Mouse (Mus musculus): ENCODE data around the gene Akap2.
A peak's percentile ranks its signal among the peaks of the same experiment; 100 is the strongest.

Akap2 gene

DNA sequence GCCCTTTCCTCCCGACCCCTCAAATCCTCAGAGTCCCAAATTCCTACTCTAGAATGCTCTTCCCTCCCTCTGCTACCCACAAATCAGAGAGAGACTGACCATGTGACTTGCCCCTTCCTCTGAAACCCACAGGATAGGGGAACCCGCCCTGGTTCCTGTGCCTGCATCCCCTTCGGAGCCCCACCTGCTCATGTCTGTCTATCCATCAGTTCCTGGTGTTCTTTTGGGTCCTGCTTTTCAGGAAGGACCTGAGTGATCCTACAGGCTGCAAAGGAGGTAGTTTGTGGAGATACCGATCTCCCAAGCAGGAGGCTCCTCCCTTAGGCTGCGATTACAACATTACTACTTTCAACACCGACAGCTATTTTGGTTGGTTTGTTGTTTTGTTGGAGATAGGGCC is 191.4 kb downstream of the Akap2 start:
- no peak for DNase-seq (ENCODE audit: low spot score in 2 of 2)

DNA sequence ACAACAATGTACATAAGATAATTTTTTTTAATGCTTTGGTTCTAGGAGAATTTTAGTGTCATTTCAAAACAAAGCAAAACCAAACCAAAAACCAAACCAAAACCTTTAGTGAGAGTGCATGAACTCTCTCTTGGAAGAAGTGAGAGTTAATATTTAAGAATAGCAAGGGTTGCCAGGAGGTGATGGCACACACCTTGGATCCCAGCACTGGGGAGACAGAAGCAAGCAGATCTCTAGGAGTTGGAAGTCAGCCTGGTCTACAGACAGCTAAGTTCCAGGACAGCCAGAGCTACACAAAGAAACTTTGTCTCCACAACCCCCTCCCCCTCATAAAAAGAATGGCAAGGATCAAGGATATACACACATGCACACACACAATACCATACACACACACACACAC is 195.6 kb downstream of the Akap2 start:
- no peak for DNase-seq (ENCODE audit: low spot score in 2 of 2)

DNA sequence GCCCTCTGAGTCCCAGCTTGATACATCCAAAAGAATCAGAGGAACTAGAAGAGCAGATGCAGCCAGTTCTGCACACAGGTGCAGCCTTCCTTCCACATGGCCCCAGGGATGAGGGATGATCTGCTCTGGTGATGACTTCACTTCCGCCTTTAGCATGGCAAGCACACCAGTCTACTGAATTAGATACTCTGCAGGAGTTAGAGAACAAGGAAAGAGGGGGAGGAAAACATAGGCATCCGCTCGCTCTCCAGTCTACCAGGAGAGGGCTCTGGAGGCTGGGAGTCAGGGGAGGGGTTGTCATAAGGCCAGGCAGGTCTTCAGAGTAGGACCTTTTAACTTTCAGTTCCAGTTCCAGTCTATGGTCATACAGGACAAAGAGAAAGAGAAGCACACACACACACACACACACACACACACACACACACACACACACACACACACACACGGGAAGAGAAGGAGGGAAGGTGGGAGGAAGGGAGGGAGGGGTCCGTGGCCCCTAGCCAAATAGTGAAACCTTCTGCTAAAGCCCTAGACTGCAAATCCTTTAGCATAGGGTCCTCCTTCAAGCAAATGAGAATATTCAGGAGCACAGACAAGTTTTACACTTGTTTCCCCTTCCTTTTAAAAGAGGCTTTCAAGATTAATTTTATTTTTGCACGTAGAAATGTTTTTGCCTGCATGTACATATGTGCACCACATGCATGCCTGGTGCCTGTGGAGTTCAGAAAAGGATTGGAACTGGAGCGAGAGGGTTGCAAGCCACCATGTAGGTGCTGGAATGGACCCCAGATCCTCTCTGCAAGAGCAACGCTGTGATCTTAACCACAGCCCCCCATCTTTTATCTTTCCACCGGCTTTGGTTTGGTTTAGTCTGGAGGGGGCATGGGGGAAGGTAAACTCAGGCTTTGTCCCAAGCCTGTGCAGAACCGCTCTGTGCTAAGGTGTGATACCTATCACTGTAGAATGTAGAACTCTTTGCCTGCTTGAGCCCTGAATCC is 197.0 kb downstream of the Akap2 start:
- no peak for DNase-seq (ENCODE audit: low spot score in 2 of 2)

DNA sequence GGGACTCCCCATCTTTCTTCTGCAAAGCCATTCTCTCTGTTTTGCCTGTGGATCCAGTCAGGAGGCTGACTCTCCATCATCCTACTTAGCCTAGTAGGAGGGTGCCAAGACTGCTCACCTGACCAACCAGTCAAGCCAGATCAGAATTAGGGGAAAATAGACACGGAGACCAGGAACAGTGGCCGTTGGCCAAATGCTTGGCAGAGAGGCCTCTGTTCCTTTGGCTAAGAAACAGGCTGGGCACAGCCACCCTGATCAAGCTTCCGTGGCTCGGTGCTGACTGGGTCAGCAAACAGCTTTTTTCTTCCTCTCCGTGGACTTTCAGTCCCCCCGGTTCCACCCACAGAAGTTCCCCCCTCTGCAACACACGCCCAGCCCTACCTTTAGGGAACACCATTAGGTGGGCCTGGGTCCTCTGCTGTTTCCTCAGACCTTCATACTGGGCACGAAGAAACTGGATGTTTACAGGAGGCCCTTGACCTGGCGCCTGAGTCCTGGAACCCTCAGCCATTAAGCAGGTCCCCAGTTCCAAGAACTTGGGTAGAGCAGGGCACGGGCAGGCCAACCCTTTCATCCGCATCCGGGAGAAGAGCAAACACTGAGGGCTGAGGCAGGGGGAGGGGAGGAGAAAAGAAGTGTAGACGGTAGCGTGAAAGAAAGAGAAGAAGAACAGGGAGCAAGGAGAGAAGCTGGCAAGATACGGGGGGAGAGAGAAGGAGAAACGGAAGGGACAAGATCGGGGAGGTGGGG is 197.9 kb downstream of the Akap2 start:
- DNase-seq (ENCODE audit: low spot score in 2 of 2): peak; percentile 41 to 46

- no peak for DNase-seq (ENCODE audit: low spot score in 2 of 2)
Measured at GRCm38 (mm10) chr4:57916201-57916661, 198.8 kb downstream of the Akap2 start, which contains the start of gene D630039A03Rik. TSS of gene D630039A03Rik (minus strand) at chr4:57916297.

DNA sequence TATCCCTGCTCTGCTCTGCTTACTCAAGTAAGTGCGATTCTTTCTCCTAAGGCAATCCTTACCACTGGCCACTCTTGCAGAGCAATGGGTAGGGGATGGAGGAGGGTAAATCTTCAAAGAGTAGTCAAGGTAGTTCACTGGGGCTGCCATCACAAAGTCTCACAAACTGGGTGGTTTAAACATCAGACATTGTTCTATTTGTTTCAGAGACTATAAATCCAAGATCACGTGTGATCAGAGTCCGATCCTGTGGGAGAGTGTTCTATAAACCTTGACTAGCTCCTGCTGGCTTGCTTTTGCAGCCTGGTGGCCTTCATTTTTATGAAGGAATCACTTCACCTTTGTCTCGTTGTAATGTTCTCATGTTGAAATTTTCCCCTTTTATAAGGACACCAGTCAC is 199.3 kb downstream of the Akap2 start:
- DNase-seq (ENCODE audit: low spot score in 2 of 2): no peak

GRCm38 (mm10) chr4:57919494-57920423 is 202.3 kb downstream of the Akap2 start:
- no peak for DNase-seq (ENCODE audit: low spot score in 2 of 2)

- no peak for DNase-seq (ENCODE audit: low spot score in 2 of 2)
Measured at GRCm38 (mm10) chr4:57920522-57920921, 203.1 kb downstream of the Akap2 start.

DNA sequence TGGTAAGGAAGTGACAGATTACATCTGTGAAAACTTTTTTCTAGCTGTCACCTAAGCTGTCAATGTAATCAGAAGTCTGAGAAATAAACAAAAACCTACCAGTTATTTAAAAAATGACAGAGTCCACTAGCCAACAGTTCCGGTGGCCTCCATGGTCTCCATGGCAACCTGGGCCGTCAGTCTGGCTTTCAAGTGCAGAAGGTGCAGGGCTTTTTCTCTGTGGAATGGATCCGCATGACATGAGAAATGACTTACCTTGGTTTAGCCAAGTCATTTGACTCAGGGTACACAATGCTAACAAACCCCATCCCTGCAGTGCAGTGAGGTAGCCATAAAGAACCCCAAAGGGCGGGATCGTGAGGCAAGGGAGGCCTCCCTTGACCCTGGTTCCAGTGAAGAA is 204.7 kb downstream of the Akap2 start:
- no peak for DNase-seq (ENCODE audit: low spot score in 2 of 2)

GRCm38 (mm10) chr4:57924556-57925071 is 207.2 kb downstream of the Akap2 start:
- no peak for DNase-seq (ENCODE audit: low spot score in 2 of 2)

DNA sequence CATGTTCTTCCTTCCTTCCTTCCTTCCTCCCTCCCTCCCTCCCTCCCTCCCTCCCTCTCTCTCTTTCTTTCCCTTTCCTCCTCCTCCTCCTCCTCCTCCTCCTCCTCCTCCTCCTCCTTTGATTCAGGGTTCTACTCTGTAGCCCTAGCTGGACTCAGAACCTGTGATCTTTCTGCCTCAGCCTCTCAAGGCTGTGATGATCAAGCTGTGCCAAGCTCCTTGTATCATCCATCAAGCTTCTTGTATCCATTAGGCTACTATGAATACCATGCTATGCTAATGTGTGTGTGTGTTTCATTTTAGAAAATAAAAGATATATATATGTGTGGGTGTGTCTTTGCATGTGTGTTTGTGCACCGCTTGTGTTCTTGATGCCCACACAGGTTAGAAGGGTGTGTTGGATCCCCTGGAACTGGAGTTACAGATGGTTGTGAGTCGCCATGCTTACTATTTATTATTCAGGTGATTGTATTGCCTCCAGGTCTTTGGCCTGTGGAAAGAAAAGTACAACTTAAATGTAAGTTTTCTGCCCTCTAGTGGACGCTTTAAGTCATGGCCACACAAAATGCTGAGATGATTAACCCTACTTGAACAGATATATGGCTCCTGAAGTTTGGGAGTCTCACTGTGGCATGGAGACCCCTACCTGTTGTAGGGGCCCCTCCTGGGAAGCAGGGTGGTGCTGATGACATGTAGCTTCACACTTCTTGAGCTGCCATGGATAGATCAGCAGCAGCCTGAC is 210.2 kb downstream of the Akap2 start:
- DNase-seq (ENCODE audit: low spot score in 2 of 2): no peak

- no peak for DNase-seq (ENCODE audit: low spot score in 2 of 2)
Measured at GRCm38 (mm10) chr4:57930559-57931170, 213.2 kb downstream of the Akap2 start.

- DNase-seq (ENCODE audit: low spot score in 2 of 2): no peak
Measured at GRCm38 (mm10) chr4:57934181-57934580, 216.7 kb downstream of the Akap2 start.

DNA sequence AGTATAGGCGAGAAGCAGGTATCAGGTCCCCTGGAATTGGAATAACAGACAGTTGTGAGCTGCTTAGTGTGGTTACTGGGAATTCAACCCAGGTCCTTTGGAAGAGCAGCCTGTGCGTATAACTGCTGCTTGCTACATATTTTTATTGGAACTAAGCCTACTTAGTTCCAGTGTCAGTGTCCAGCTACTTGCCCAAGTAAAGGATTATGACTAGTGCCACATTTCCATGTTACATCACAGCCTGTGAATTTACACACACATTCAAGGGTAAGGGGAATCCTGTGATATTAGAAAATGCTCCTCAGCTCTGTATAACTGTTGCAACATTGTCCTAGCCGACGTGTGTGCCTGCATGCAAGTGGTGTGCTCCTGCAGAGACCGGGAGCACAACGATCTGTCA is 219.8 kb downstream of the Akap2 start:
- DNase-seq (ENCODE audit: low spot score in 2 of 2): no peak

DNA sequence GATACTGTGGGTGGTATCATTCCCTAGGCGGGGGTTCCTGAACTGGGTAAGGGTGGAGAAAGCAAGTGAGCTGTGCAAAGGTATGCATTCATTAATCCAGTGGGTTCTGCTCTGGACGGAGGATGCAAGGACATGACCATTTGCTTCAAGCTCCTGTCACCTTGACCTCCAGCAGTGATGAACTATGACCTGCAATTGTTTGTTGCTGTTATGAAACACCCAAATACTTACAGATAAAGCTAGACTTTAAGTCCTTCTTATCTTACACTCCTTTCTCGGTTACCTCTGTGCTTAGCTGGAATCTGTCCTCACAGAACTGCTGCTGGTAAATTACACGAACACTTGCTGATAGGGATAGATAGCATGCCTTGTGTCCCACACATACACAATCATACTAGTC is 223.2 kb downstream of the Akap2 start:
- DNase-seq (ENCODE audit: low spot score in 2 of 2): no peak

DNA sequence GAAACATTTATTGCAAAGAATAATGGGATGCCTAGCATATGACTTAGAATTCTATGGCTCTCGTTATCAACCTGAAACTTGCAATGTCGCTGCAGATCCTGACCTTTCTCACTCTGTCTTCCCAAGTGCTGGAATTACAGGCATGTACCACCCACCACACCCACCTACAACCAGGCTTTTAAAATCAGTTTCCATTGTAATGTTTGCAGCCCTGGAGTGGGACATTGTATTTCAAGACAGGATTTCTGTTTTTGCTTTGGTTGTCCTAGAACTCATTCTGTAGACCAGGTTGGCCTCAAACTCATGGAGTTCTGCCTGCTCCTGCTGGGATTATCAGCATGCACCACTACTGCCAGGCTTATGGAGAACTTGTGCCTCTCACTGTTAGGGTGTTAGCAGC is 225.4 kb downstream of the Akap2 start:
- no peak for DNase-seq (ENCODE audit: low spot score in 2 of 2)

All from heart, adult 9 months (tissue).